Mouse (Mus musculus) liver, postnatal 0 days (tissue): Measurements from ENCODE around the gene Slc38a1. TPM values are rescaled to one million over a fixed set of nuclear protein-coding genes. Genes with fewer than 3 reads are reported as not detected.
A peak's percentile ranks its signal among the peaks of the same experiment; 100 is the strongest.

Experiments
- ATAC-seq: fragments of 200-750 bp; cut with Nextera tagmentation; 2 replicates; pipeline ENCODE4 v1.8.0; 2017; ENCODE audit warnings: mild to moderate bottlenecking, moderate library complexity
- DNase-seq: peaks from one replicate; pipeline ENCODE4 v3.0.0-alpha.2; 2016
- H3K27ac ChIP-seq: fragments of 300-500 bp; sonication (generic); 2 replicates; pipeline ENCODE4 v1.5.1; 2014; ENCODE audit warnings: antibody characterized with exemption, moderate library complexity, mild to moderate bottlenecking, low read depth
- H3K27me3 ChIP-seq: fragments of 300-500 bp; sonication (generic); 2 replicates; pipeline ENCODE4 v1.6.1; 2014; ENCODE audit warnings: low read length, control low read depth, mixed read lengths; ENCODE audit not compliant: insufficient read depth
- H3K36me3 ChIP-seq: fragments of 300-500 bp; sonication (generic); replicated peaks from 2 replicates; pipeline ENCODE4 v1.6.1; 2014; ENCODE audit warnings: mild to moderate bottlenecking, control low read depth, low read length, moderate library complexity, mixed read lengths; ENCODE audit not compliant: insufficient read depth
- H3K4me1 ChIP-seq: fragments of 300-500 bp; sonication (generic); 2 replicates; pipeline ENCODE4 v1.6.1; 2014; ENCODE audit warnings: antibody characterized with exemption, mild to moderate bottlenecking, control low read depth; ENCODE audit not compliant: insufficient read depth
- H3K4me2 ChIP-seq: fragments of 300-500 bp; sonication (generic); 2 replicates; pipeline ENCODE4 v1.6.1; 2014; ENCODE audit warnings: low read depth, mild to moderate bottlenecking, low read length, moderate library complexity, mixed read lengths
- H3K4me3 ChIP-seq: fragments of 300-500 bp; sonication (generic); 2 replicates; pipeline ENCODE4 v1.5.1; 2014; ENCODE audit warnings: low read depth, low read length
- H3K9ac ChIP-seq: fragments of 300-500 bp; sonication (generic); replicated peaks from 2 replicates; pipeline ENCODE4 v1.6.1; 2014; ENCODE audit warnings: mild to moderate bottlenecking, moderate library complexity
- H3K9me3 ChIP-seq: fragments of 300-500 bp; sonication (generic); 2 replicates; pipeline ENCODE4 v1.6.1; 2016; ENCODE audit warnings: mild to moderate bottlenecking, control low read depth, low read length, mixed read lengths
- CTCF ChIP-seq: sonication (generic); IDR thresholded peaks from 2 replicates; pipeline ENCODE4 v1.5.1; 2016; ENCODE audit warnings: antibody characterized with exemption, low read depth
- EP300 ChIP-seq: IDR thresholded peaks from 2 replicates; pipeline ENCODE4 v1.6.1; 2016; ENCODE audit warnings: antibody characterized with exemption, low read depth, mild to moderate bottlenecking
- WGBS: fragments of 180-500 bp; shearing (Covaris S2); extraction: QIAGEN DNeasy Blood & Tissue Kit; methylation state at CpG from one replicate; pipeline ENCODE4 v1.1.7; 2014; ENCODE audit not compliant: insufficient replicate concordance; 5-methylcytosine and 5-hydroxymethylcytosine counted together
- polyA plus RNA-seq: library from polyadenylated mRNA; unstranded; fragments of >200 nt; fragmentation: Nextera tagmentation; extraction: Ambion mirVana; gene quantifications from 2 replicates; pipeline ENCODE4 v1.2.1, GENCODE M21; 2015

Gene Slc38a1
- polyA plus RNA-seq, 1 experiment from 2014 or later: 11.3 TPM

DNA sequence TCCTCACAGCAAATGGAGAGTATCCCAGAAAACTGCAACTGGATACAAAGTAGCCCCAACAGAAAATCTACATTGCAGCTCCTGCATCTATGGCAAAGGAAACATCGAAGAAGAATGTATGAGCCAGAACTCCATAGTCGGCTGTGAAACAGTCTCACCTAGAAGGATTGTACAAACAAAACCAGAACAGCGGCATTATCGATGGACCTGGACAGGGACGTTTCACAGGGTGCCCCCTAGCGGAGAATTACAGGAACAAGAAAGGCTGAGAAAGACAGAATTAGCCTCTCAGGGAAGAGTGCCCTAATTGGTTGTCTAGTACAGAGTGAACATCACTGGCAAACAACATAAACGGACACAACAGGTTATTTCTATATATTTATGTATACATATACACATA lies 23.9 kb upstream of the Slc38a1 start:
- peak; percentile 74 for ATAC-seq
- peak overlapping the region; percentile 67 for H3K4me2 ChIP-seq
- TF ChIP-seq EP300: no peak
- peak; percentile 91 for TF ChIP-seq CTCF
- 2% methylated on average over 7 of the region's 7 CpGs for WGBS
- peak; percentile 69 for DNase-seq
- H3K4me3 ChIP-seq: peak overlapping the region; percentile 11; the same call in 1 of the 2 replicates
- H3K9me3 ChIP-seq: no peaks in the 10 kb centered on the region
- H3K27ac ChIP-seq: no peak overlapping the region
- H3K27me3 ChIP-seq: no peaks in the 10 kb centered on the region
- no peak overlapping the region for H3K9ac ChIP-seq
- no peaks in the 10 kb centered on the region; the same call in 1 of the 2 replicates for H3K4me1 ChIP-seq
- no peaks in the 10 kb centered on the region for H3K36me3 ChIP-seq

DNA sequence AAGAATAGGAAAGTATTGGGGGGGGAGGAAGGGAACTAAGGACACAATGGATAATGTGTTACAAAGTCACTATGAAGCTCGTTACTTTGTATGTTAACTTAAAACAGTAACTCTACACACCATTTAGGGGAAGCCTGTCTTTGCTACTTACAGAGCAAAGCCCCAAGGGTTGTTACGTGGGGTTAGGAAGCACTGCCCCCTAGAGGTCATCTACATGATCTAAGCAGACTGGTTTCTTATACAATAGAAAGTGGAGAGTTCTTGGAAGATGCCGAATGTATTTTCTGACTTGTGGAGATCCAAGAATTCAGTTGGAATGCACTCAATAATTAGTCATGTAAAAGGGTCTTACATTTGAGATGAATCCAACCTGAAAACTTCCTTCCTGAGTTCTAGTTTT lies 23.2 kb upstream of the Slc38a1 start:
- H3K4me1 ChIP-seq: no peaks in the 10 kb centered on the region; the same call in 1 of the 2 replicates
- H3K27me3 ChIP-seq: no peaks in the 10 kb centered on the region

DNA sequence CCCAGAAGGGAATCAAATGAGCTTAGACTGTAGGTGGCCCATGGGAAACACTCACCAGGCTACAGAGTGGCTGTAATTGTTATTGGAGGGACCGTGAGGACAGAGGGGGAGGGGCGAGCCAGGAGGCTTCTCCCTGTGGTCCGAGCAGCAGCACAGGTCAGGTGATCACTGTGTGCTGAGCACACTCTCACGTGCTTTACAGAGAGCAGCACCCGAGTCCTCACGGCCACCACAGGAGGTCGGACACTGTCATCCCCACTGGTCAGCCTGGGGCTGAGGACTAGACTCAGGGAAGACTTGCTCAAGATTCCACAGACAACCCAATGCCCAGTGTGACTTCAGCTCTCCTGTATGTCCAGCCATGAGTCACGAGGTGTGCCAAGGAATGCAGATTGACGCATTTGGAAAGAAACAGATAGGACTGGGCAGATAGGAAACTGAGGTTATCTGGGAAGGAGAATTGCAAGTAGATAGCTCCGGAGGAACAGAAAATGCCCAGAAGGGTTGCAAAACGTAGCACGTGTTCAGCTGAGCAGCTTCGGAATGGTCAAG lies 18.0 kb upstream of the Slc38a1 start:
- Histone ChIP-seq H3K9me3 (no peaks in the 10 kb centered on the region), H3K4me3 (no peak overlapping the region), H3K4me1 (peaks cover 3% of the 10 kb centered on the region; the same call in 1 of the 2 replicates), H3K4me2 (no peak overlapping the region; the same call in 1 of the 2 replicates), H3K27me3 (no peaks in the 10 kb centered on the region), H3K27ac (no peak overlapping the region), H3K36me3 (no peaks in the 10 kb centered on the region), H3K9ac (no peak overlapping the region)
- DNase-seq: no peak
- WGBS: 41% methylated on average over 13 of the region's 13 CpGs
- TF ChIP-seq CTCF (no peak), EP300 (no peak)
- peak; percentile 44; the same call in 1 of the 2 replicates for ATAC-seq

More for the DNA sequence above, 23.2 kb upstream of the Slc38a1 start:
- DNase-seq: peak; percentile 75
- Histone ChIP-seq H3K4me3 (peak overlapping the region; percentile 11; the same call in 1 of the 2 replicates), H3K4me2 (peak overlapping the region; percentile 67), H3K9ac (no peak overlapping the region), H3K27ac (no peak overlapping the region), H3K36me3 (no peaks in the 10 kb centered on the region), H3K9me3 (no peaks in the 10 kb centered on the region)
- TF ChIP-seq CTCF (peak; percentile 93), EP300 (no peak)
- 4% methylated on average over 3 of the region's 3 CpGs for WGBS
- ATAC-seq: peak; percentile 77

DNA sequence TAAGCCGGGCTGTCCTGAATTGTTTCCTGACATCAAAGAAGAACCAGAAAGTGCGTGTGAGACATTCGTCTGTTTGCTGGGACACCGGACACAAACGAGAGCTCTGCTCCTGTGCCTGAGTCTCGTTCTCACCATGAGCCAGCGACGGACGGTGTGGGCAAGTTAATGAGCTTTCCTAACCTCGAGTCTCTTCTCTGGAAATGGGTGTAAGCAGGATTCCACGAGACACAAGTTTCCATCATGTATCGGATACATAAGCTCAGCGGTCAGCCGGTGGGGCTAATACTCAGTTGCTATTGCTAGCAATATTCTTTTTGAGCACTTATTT lies 15.5 kb upstream of the Slc38a1 start:
- no peak for DNase-seq
- H3K36me3 ChIP-seq: no peaks in the 10 kb centered on the region
- no peak overlapping the region for H3K27ac ChIP-seq
- H3K9me3 ChIP-seq: no peaks in the 10 kb centered on the region
- no peak overlapping the region for H3K9ac ChIP-seq
- no peak overlapping the region for H3K4me3 ChIP-seq
- peaks cover 3% of the 10 kb centered on the region; the same call in 1 of the 2 replicates for H3K4me1 ChIP-seq
- H3K27me3 ChIP-seq: no peaks in the 10 kb centered on the region
- no peak for TF ChIP-seq CTCF
- no peak for TF ChIP-seq EP300
- ATAC-seq: no peak
- WGBS: 75% methylated on average over 14 of the region's 14 CpGs
- no peak overlapping the region for H3K4me2 ChIP-seq

DNA sequence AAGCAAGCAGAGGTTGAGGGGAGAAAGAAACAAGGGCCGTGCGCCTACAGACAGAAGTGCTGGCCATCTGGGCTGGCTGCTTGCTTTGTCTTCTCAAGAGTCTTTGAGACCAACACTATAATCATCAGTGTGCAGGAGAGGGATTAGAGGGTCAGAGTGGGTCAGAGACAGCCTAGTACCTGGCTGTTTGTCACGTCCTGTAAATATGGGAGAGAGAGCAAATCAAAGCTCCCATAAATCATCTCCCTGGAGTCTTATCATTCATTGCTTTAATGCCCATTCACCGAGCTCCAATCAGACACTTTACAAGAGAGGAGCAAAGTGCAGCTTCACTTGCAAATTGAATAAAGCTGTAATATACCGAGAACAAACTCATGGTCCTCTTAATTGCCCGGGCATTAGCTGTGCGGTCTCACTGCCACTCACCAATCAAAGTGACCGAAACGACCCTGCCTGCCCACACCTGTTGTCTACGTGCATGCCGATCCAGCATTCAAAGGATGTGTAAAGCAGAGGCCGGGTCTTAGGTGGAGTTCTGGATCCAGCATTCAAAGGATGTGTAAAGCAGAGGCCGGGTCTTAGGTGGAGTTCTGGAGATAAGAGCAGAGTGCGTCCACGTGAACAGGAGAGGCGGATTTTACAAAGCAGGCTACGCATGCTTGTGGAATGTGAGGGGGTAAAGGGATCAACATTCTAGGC lies 15.0 kb upstream of the Slc38a1 start:
- Histone ChIP-seq H3K27ac (no peak overlapping the region), H3K36me3 (no peaks in the 10 kb centered on the region), H3K9me3 (no peaks in the 10 kb centered on the region), H3K4me3 (no peak overlapping the region), H3K9ac (no peak overlapping the region), H3K4me1 (peaks cover 3% of the 10 kb centered on the region; the same call in 1 of the 2 replicates), H3K27me3 (no peaks in the 10 kb centered on the region), H3K4me2 (no peak overlapping the region)
- 72% methylated on average over 17 of the region's 17 CpGs for WGBS
- ATAC-seq (no peak), DNase-seq (no peak)
- TF ChIP-seq EP300: no peak
- TF ChIP-seq CTCF: no peak

DNA sequence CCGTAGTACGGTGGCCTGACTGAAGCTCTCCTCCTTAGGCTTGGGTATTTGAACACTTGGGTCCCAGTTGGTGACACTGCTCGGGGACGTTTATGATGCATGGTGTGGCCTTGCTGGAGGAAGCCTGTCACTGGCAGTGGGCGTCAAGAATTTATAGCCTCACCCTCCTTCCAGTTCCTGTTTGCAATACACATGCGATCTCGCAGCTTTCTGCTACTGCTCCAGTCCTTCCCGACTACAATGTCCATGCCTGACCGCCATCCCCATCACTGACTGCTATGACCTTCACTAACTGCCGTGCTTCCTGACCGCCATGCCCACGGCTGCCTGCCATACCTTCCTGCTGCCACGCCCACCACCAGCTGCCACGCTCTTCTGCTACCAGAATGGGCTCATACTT lies 12.8 kb upstream of the Slc38a1 start:
- Histone ChIP-seq H3K4me1 (peaks cover under 1% of the 10 kb centered on the region; the same call in 1 of the 2 replicates), H3K9me3 (no peaks in the 10 kb centered on the region), H3K4me3 (no peak overlapping the region), H3K4me2 (peak overlapping the region; percentile 44), H3K27ac (peak overlapping the region; percentile 85), H3K36me3 (no peaks in the 10 kb centered on the region), H3K27me3 (no peaks in the 10 kb centered on the region), H3K9ac (no peak overlapping the region)
- DNase-seq (peak; percentile 38), ATAC-seq (peak; percentile 44; the same call in 1 of the 2 replicates)
- 39% methylated on average over 14 of the region's 14 CpGs for WGBS
- no peak for TF ChIP-seq CTCF
- no peak for TF ChIP-seq EP300
